Mouse (Mus musculus): ENCODE data around the gene Thrsp.

Thrsp gene

DNA sequence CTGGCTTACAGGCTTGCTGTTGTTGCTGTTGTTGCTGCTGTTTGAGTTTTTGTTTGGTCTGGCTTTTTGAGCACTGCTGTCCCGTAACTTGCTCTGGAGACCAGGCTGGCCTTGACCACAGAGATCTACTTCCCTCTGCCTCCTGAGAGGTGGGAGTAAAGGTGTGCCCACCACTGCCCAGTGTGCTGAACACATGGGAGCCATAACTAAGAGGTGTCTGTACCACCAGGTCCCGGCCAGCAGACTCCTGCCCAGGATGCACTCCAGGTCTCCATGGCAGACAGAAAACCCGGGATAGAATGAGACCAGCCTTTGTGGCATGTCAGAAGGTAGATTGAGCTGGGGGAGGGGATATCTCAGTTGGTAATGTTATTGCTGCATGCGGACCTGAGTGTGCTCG lies 1.6 kb upstream of the Thrsp start:
- in situ Hi-C loops (cut with MboI, MseI), result loop anchor here (5.0 kb wide), 1 partner anchor 263 kb away; no protein-coding TSS in a partner anchor

DNA sequence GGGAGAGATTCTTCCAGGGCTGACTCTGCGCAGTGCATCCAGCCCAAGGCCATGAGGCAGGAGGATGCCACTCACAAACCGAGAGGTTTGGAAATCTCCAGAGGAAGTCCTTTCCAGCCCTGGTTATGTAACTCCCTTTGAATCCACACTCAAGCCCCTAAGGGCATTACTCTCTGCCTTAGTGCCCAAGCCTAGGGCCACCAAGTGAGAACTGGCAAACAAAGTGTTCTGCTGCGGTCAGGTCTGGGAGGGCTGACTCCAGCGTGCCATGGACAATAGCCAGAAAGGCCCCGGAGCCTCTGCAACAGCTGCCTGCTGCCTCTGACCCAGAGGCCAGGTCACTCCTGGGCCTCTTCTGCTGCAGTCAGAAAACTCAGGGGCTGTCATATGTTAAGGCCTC lies 1.2 kb upstream of the Thrsp start:
- in situ Hi-C loops (cut with MboI, MseI), result loop anchor here (5.0 kb wide), 1 partner anchor 264 kb away; no protein-coding TSS in a partner anchor

DNA sequence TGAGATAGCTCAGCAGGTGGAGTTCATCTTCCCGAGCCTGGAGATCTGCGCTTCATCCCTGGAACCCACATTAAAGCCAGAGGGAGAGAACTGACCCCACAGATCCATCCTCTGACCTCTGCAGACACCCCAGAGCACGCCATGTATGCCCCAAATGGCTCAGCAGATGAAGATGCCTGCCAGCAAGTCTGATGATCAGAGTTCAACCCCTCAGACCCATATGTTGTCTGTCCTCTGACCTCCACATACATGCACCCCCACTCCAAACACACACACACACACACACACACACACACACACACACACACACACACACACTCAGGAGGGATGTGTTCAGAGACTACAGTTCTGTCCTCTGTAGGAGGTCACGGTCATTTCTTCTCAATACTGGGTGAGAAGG lies 1.1 kb downstream of the Thrsp start:
- in situ Hi-C loops (cut with MboI, MseI), result loop anchor here (5.0 kb wide), 1 partner anchor 266 kb away; no protein-coding TSS in a partner anchor

DNA sequence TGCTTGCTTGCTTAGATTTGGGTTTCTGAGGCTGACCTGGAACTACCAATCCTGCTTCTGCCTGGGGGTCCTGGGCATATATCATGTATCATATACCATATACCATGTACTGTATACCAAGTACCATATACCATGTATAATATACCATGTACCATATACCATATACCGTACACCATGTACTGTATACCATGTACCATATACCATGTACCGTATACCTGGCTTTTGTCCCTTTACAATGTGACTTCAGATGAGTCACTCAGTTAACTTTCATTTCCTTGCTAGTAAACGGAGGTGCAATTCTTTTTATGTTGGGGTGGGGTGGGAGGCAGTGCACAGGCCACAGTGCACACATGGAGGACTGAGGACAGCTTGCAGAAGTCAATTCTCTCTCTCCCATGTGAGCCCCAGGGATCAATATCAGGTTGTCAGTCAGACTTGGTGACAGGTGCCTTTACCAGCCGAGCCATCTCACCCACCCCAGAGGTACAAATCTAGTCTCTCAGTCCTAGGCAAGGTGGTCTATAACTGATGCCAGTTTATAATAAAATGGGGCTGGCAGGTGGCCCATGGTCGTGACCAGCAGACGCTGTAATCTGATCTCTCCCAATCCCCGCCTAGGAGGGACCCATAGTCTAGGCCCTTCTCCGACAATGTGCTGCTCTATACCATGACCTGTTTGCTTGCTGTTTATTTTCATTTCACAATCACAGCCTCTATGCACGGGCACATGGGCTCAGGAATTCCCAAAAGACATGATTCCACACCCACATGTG lies 2.4 kb downstream of the Thrsp start:
- in situ Hi-C loops (cut with MboI, MseI), result loop anchor here (5.0 kb wide), 1 partner anchor 267 kb away; no protein-coding TSS in a partner anchor

DNA sequence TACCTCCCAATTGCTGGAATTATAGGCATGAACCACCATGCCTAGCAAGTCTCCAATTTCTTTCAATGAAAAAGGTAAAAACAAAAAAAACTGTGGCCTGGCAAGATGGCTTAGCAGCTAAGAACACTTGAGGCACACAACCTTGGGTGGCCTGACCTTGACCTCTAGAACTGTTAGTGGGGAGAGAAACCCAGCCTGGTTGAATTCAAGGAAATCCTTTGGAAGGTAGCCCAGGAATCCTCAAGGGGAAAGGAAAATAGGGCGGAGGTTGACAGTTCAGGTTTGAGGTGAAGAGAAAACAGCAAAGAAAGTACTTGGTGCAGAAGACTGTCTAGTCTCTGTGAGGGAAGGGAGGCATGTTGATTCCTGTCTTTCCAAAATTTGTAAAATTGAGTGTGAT lies 3.1 kb downstream of the Thrsp start:
- in situ Hi-C loops (cut with MboI, MseI), result no loop called here

DNA sequence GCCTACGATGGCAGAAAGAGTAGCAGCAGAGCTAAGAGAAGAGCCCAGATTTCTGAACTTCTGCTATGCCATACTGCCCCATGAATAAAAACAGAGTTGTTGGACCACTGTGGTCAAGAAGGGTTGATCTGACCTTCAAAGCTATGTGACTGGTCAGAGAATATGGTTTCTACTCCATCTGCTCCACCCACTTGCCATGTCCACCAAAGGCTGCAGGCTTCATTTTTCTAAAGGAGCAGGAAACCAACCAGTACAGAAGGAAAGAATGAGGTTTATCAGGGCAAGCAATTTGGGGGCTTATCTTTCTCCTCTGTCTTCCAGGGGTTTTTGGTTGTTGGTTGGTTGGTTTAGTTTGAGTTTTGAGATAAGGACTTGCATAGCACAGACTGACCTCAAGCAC lies 3.5 kb downstream of the Thrsp start:
- in situ Hi-C loops (cut with MboI, MseI), result no loop called here

DNA sequence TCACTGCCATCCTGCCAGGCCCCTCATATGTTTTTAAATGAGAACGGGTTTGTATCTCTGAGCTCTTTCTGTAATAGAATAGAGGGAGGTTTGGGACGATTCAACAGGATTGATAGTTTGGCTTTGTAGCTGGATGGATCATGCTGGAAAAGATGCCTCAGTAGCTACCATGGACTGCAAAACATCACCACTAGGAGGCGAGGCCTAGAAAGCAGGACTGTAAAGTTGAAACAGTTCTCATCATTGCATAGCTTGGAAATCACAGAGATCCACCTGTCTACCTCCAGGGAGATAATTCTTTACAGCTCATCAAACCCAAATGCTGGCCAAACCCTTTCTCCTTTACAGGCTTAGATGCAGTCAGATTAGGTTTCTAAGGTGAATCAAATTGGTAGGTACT lies 6.0 kb downstream of the Thrsp start:
- in situ Hi-C loops (cut with MboI, MseI), result no loop called here

DNA sequence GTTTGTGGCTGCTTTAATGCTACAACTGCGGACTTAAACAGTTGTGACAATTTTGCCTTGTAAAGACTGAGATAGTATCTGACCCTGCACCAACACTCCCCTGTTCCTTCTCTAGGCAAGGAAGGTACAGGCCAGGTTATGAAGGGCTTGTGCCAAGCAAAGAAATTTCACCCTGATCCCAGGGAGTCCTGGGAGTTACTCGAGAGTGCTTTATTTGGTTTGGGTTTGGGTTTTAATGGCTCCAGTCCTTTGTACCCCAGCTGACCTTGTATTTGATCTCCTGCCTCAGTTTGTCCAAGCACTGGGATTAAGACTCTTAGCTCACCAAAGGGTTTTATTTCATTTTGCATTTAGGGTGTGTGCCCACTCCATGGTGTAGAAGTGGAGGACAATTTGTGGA lies 6.4 kb downstream of the Thrsp start:
- in situ Hi-C loops (cut with MboI, MseI), result no loop called here

DNA sequence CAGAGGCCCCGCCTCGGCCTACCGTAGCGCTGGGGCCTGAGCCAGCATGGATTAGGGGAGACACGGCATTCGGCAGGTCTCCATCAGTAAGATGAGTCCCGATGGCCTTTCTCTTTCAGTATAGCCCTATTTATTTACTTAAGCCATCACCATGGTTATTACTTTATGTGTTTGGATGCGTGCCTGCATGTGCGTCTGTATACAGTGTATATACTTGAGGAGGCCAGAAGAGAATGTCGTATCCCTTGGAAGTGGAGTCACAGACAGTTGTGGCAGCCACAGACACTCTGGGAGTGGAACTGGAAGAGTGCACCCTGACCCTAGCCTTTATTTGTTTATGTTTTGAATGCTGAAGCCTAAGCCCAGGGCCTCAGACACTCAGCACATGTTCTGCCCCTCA lies 10.4 kb downstream of the Thrsp start:
- in situ Hi-C loops (cut with MboI, MseI), result no loop called here

DNA sequence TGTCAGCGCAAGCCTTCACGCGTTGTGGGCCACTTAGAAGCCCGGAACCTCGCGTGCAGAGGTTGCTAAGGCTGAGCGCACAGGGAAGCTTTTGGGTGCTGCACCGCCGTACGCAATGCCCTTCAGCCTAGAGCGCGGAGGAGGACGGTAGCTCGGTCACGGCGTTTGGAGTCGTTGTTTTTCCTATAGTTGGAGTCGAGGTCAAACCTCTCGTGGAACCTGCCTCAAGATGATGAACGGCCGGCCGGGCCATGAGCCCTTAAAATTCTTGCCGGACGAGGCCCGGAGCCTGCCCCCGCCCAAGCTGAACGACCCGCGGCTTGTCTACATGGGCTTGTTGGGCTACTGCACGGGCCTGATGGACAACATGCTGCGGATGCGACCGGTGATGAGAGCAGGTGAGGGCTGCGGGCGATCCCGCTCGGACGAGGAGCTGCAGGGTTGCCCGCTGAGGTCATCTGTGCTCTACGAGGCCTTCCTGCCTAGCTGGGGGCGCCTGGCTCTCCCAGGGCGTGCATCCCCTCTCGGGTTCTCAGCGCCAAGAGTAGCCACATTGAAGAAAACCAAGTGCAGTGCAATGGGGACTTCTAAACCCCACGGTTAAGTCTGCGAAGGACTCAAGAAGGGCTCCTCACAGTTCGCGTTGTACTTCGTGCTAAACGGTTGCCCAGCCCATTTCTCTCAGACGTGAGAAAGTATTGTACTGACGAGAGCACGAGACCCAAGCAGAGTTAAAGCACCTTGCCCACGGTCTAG lies 17.4 kb downstream of the Thrsp start, which contains the start of gene Ndufc2:
Gene Ndufc2, plus strand, starts transcription at position 44 of the 756 bp plus-strand sequence.
- in situ Hi-C loops (cut with MboI, MseI), result no loop called here

DNA sequence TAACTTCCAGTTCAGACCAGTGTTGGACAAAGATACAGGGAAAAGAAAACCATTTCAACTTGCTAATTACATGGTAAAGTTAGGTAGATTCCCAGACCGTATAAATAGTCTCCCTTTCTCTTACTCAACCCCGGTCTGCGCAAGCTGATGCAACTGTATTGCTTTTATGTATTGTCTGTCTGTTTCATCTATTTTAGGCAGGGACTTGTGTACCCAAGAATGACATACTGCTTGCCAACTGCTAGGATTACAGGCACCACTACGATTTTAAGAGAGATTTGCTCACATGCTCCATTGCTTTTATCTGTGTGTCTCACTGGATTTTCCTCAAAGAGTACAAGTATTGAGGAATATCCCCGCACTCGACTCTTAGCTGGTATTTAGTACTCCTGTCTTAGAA lies 18.6 kb downstream of the Thrsp start:
- in situ Hi-C loops (cut with MboI, MseI), result no loop called here

DNA sequence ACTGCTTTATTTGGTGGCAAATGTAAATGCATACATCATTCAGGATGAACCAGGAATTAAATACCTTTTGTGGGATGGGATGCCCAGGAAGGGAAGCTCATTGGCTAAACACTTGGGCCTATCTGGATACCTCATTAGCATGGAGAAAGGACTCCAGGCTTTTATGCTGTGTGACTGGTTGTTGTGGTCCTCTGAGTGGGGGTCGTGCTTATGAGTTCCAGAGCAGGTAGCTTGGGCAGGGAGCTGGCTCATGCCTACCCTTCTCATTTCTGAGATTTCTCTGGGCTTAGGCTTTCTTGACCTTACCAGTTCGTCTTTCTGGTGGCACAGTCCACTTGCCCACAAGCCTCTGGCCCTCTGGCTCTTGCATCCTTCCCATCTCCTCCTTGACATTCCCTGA lies 23.2 kb downstream of the Thrsp start:
- in situ Hi-C loops (cut with MboI, MseI), result no loop called here

DNA sequence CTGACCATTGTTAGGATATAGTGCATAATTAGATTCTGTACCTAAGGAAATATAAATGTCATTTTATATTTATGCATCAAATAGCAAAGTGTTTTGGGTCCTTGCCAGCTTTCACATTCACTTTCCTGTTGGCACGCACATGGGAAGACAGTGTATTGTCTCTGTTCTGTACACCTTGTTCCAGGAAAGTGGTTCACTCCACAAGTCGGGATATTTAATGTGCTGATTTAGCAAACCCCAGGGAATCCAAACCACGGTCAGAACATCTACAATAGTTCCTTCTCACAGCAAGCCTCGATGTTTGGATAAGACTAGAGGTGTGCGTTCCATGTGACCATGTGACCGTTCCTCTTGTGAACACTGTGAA lies 25.5 kb downstream of the Thrsp start:
- in situ Hi-C loops (cut with MboI, MseI), result no loop called here

DNA sequence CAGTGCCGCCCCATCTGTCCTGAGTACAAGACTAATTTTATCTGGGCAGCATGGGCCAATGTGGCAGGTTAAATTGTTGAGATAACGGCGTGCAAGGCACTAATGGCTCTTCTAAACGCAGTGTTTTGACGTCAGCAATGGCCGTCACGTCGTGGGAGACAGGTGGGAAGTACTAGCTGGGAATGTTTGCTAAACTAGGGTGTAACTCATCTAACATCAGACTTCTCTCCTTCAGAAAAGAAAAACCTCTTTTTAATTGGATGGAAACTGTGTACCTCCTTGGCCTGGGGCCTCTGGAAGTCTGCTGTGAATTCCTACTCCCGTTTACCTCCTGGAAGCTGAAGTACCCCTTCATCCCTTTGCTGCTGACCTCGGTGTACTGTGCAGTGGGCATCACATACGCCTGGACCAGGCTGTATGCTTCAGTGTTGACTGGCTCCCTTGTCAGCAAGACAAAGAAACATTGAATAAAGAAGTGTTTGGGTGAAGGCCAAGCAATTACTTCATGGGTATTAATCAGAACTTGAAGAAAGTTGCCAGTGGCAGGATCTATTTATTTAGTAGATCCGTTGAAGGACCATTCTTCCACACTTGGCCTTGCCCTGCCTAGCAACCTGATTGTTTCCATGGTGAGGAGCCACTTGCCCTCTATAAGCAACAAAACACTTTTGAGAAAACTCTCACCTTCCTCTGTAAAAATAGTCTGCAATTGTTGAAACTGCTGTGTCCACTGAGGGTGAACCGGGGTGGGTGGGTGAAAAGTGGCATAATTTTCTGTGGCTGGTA lies 26.0 kb downstream of the Thrsp start:
- in situ Hi-C loops (cut with MboI, MseI), result no loop called here

DNA sequence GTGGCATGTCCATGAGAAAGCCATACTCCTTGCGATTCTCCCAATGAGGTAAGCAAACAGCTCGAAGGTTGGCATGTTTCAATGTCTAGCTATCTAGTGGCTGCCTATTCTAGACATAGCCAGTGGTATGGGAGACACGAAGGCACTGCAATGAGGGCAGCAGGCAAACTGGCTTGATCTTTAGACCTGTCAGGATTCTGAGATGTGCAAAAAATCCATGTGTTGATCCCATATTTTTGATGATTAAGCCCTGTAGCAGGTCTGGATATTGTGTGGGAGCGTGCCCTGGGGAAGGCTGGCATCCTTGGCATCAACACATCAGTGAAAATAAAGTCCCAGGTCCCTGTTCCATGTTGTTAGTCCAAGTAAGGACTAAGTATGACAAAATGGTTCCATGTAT lies 29.0 kb downstream of the Thrsp start:
- in situ Hi-C loops (cut with MboI, MseI), result no loop called here

DNA sequence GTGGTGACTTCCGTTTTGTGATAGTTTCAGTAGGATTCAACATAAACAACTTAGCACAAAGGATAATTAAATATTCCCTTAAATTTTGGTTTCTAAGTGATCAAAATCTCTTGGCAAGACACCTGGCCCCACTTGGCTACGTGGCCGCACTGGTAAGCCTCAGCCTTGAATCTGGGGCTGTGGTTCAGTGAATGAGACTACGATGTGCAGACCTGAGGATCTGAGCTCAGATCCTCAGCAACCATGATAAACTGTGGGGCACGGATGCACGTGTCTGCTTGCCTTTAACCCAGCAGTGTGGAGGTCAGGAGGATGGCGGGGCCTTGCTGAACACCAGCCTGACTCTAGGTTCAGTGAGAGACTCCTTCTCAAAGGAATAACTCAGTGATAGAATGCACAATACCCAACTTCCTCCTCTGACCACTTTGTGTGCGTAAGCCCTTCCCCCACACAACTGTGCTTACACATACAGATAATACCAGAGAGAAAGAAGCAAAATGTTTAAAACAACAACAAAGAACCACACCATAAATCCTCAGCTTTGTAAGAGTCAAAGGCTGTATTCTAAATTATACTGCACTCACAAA lies 29.9 kb downstream of the Thrsp start:
- in situ Hi-C loops (cut with MboI, MseI), result no loop called here

DNA sequence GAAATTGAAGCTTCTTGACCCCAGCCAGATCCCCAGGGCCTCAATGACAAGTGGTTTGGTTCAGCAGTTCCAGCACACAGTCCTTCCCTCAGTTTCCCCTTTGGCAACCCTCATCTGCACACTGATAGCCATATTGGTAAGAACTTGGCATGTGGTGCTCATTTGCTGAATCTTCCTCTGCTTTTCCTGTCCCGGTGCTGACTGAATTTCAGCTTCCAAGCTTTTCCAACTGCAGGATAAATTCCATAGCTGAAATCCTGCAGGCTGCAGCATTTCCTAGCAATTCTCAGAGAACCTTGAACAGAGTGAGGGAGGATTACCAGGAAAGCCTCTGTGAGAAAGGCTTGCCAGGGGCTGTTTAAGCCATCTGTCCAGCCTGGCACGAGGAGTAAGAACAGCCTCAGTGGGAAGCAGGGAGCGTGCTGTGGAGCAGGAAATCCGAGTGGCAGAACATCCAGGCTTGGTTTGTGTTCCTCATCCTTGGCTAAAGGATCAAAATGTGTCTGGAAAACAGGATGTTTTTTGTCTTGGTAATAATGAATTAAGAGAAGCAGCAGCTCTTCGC lies 30.6 kb downstream of the Thrsp start:
- in situ Hi-C loops (cut with MboI, MseI), result no loop called here

DNA sequence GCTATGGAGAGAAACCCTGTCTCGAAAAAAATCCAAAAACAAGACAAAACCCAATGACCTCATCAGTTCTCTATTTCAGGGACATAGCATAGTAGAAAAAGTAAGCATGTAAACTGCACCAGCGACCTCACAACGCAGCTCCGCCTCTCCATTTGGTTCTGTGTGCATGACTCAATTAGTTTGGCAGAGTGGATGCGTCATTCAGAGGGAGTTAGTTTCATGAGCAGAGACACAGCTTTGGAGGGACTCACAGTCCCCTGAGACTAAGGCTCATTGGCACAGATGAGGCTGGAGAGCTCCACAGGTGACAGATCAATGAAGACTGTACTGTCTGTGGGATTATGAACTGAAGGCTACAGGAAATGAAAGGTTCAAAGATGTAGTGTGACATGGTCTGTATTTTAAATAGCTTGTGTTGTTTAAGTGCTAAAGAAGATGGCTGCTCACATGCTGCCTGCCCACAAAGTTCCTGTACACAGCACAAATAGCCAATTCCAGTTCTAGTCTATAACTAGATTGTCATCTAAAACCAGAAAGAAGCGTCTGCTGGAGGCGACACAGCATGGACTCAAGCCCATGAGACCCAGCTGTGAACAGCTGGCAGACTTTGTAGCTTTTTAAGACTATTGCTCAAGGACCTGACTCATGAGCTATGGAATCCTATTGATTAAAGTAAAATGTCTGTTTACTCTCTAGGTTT lies 31.3 kb downstream of the Thrsp start:
- in situ Hi-C loops (cut with MboI, MseI), result no loop called here

DNA sequence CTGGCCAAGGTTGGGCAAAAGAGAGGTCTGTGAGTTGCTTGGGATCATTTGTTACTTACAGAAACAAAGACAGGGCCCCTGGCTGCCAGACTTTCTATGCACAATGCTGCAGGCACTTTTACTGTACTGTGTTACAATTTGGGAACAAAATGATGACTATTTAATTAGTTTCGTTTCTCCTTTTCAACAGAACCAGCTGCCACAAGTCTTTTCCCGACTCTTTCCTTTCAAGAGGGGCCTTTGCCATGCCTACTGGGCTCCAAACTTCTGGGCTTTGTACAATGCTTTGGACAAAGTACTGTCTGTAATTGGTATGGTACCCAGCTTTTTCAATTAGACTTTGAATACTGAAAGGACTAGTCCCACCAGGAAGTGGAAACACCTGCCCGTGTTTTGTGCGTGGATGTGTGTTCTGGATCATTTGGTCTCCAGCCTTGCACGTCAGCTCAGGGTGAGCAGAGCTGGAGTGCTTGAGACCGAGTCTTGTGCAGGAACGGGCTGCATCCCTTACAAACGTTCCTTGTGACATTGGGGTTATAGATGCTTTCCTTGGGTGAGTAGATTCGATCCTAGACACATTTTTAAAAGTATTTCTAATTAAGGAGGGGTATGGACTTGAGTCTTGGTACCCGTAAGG lies 33.9 kb downstream of the Thrsp start:
- in situ Hi-C loops (cut with MboI, MseI), result no loop called here

DNA sequence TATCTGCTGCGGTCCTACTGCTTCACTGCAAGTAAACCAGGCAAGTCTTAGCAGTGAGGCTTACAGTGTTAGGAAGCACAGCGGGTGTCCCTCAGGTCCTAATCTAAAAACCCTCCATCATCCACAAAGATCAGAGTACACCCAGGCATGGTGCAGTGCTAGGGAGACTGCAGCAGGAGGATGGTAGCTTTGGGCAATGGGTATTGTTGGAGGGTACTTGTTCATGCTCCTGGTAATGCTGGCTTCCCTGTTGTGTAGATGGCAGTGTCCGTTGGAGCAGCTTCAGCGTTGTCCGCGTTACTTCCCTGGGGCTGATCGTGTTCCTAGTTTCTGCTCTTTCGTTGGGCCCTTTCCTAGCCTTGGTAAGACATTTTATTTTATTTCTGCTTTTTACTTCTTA lies 34.9 kb downstream of the Thrsp start:
- in situ Hi-C loops (cut with MboI, MseI), result no loop called here

Measured in regulatory T cell (primary cell).